Mouse (Mus musculus) CD8-positive naive resting alpha-beta T cell, adult 2 months (primary cell): ENCODE measurements around the gene Leng1.

ENCODE experiments used
- DNase-seq, 2 experiments: peaks; one replicate each; pipeline ENCODE4 v3.0.0; 2022; ENCODE audit warnings: low read depth in 2 of 2, low spot score in 2 of 2

Gene Leng1

GRCm38 (mm10) chr7:3692382-3692986 is 26.8 kb upstream of the Leng1 start, which contains the start of gene Tsen34:
TSS of gene Tsen34 (plus strand) at chr7:3692863.
- no peak for DNase-seq

GRCm38 (mm10) chr7:3691919-3692318 is 26.3 kb upstream of the Leng1 start:
- DNase-seq, result no peak

- DNase-seq, result no peak
Measured at GRCm38 (mm10) chr7:3685400-3686187, 20.0 kb upstream of the Leng1 start.

GRCm38 (mm10) chr7:3684698-3685097 is 19.1 kb upstream of the Leng1 start:
- DNase-seq, result no peak

- DNase-seq, result no peak
Measured at GRCm38 (mm10) chr7:3683908-3684550, 18.4 kb upstream of the Leng1 start.

- no peak for DNase-seq
Measured at GRCm38 (mm10) chr7:3677342-3677741, 11.7 kb upstream of the Leng1 start, which contains the start of gene Tmc4. TSS of gene Tmc4 (minus strand) at chr7:3677553.

GRCm38 (mm10) chr7:3676371-3676770 is 10.7 kb upstream of the Leng1 start:
- DNase-seq, result no peak

- DNase-seq, result no peak
Measured at GRCm38 (mm10) chr7:3675228-3675548, 9.5 kb upstream of the Leng1 start.

- peak; percentile 71 to 81 for DNase-seq
Measured at GRCm38 (mm10) chr7:3674507-3675227, 9.0 kb upstream of the Leng1 start.

GRCm38 (mm10) chr7:3666921-3667391 is 1.3 kb upstream of the Leng1 start:
- no peak for DNase-seq

- no peak for DNase-seq
Measured at GRCm38 (mm10) chr7:3664524-3665214, 971 bp downstream of the Leng1 start.

GRCm38 (mm10) chr7:3658578-3658977 is 7.1 kb downstream of the Leng1 start:
- no peak for DNase-seq

- DNase-seq, result no peak
Measured at GRCm38 (mm10) chr7:3656966-3657365, 8.7 kb downstream of the Leng1 start.

- DNase-seq, result no peak
Measured at GRCm38 (mm10) chr7:3646641-3647040, 19.0 kb downstream of the Leng1 start.

GRCm38 (mm10) chr7:3646188-3646587 is 19.5 kb downstream of the Leng1 start:
- no peak for DNase-seq

- DNase-seq, result no peak
Measured at GRCm38 (mm10) chr7:3645488-3646025, 20.1 kb downstream of the Leng1 start.

- DNase-seq, result peak; percentile 97 to 99
Measured at GRCm38 (mm10) chr7:3644672-3645487, 20.8 kb downstream of the Leng1 start, which contains the start of gene Cnot3. TSS of gene Cnot3 (plus strand) at chr7:3645268.

GRCm38 (mm10) chr7:3644348-3644671 is 21.3 kb downstream of the Leng1 start:
- DNase-seq, result no peak

GRCm38 (mm10) chr7:3643843-3644242 is 21.8 kb downstream of the Leng1 start:
- no peak for DNase-seq

- no peak for DNase-seq
Measured at GRCm38 (mm10) chr7:3643412-3643811, 22.2 kb downstream of the Leng1 start.
